Mouse (Mus musculus): ENCODE data around the gene Fkbp8. TPM values are rescaled to one million over a fixed set of nuclear protein-coding genes. Genes with fewer than 3 reads are reported as not detected.

Fkbp8 gene
- total RNA-seq (2023) = 100 to 1,000 TPM; 269 TPM

GRCm38 (mm10) chr8:70527512-70528181 lies at the start of gene Fkbp8, which contains the start of gene Kxd1:
TSS of gene Fkbp8 (plus strand) at chr8:70527724.
TSS of gene Kxd1 (minus strand) at chr8:70527956.

DNA sequence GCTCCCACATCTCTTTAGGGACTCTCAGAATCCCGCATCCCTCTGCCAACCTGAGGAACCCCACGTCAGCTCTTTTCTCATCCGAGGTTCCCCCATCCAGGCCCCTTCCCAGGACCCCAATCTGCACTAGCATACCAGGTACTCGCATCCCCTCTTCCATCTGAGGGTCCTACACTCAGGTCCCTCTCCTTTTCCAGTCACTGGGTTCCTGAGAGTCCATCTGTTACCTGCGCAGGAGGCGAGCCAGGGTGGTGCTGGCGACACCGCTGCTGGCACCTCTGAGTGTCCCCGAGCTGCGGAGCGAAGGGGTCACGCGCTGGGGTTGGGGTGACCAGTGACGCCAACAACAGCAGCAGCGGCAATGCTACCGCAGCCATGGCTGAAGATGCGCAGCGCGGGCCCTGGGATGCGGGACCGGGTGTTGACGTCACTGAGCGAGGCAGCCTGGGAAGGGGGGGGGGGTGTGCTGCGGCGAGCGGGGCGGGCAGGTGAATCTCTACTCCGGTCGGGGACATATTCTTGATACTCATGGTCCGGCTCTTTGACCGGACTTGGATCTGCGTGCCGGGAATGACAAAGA lies 40.5 kb upstream of the Fkbp8 start, which contains the start of gene Tmem59l:
Gene Tmem59l, minus strand, starts transcription at position 418 of the 580 bp plus-strand sequence.

GRCm38 (mm10) chr8:70492664-70493640 lies 34.6 kb upstream of the Fkbp8 start, which contains the start of gene Crlf1:
TSS of gene Crlf1 (plus strand) at chr8:70493158.

DNA sequence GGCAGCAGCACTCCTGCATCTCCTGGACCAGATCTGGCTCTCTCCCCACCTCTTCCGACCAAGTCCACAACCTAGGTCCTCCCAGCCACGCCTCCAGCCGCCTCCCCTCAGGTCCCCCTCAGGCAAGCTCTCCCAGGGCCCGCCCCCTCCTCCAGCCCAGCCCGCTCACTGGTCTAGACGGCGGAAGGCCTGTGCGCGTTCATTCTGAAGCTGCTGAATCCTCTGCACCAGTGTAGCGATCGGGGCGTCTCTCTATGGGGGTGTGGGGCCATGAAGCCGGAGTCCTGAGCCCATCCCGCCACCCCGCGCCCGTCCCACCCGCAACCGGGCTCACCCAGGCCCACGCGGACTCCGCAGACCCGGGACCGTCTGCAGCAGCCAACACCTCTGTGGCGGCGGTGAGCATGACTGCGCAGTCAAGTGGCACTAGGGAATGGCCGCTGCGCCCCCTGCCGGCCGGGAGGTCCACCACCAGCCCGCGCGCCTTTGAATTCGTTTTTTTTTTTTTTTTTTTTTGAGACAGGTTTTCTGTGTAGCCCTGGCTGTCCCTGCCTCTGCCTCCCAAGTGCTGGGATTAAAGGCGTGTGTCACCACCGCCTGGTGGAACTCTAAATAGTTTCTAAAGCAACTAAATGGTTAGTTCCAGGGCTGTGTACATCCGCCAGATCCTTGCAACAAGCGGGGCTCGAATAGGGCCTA lies 21.0 kb upstream of the Fkbp8 start, which contains the start of gene Rex1bd:
Gene Rex1bd, minus strand, starts transcription at position 425 of the 699 bp plus-strand sequence.

GRCm38 (mm10) chr8:70510228-70510915 lies 17.2 kb upstream of the Fkbp8 start, which contains the start of gene Uba52:
TSS of gene Uba52 (minus strand) at chr8:70510801.

GRCm38 (mm10) chr8:70539077-70539813 lies 11.7 kb downstream of the Fkbp8 start, which contains the start of gene Ell:
TSS of gene Ell (plus strand) at chr8:70539457.

Other genes with a start within 250 kb of the Fkbp8 start
- 10 to 100 TPM in 1 of 2 experiments, 1 to 10 TPM in 1; 9.6 to 13.6 TPM for gene Homer3, start 244.9 kb upstream of the Fkbp8 start, total RNA-seq (2023)
- 10 to 100 TPM; 57.6 to 88.0 TPM for gene Ddx49, start 225.2 kb upstream of the Fkbp8 start, total RNA-seq (2023)
- 100 to 1,000 TPM; 101 to 134 TPM for gene Cope, start 225.2 kb upstream of the Fkbp8 start, total RNA-seq (2023)
- not detected for gene Cers1, start 211.9 kb upstream of the Fkbp8 start, total RNA-seq (2023)
- gene Gdf1, start 197.9 kb upstream of the Fkbp8 start, total RNA-seq (2023) = not detected
- gene Upf1, start 174.4 kb upstream of the Fkbp8 start, total RNA-seq (2023) = 10 to 100 TPM; 71.0 to 78.4 TPM
- not detected for gene Comp, start 154.2 kb upstream of the Fkbp8 start, total RNA-seq (2023)
- 10 to 100 TPM; 22.2 to 22.4 TPM for gene Crtc1, start 88.1 kb upstream of the Fkbp8 start, total RNA-seq (2023)
- gene Klhl26, start 50.8 kb upstream of the Fkbp8 start, total RNA-seq (2023) = 10 to 100 TPM in 1 of 2 experiments, 1 to 10 TPM in 1; 8.7 to 11.8 TPM
- gene Tmem59l, start 40.4 kb upstream of the Fkbp8 start, total RNA-seq (2023) = not detected
- gene Crlf1, start 34.6 kb upstream of the Fkbp8 start, total RNA-seq (2023) = under 1 TPM in 1 of 2 experiments, not detected in 1; 0.44 TPM
- 10 to 100 TPM; 37.6 to 48.4 TPM for gene Rex1bd, start 21.0 kb upstream of the Fkbp8 start, total RNA-seq (2023)
- 1,000 to 10,000 TPM; 2,722 to 2,902 TPM for gene Uba52, start 16.9 kb upstream of the Fkbp8 start, total RNA-seq (2023)
- 10 to 100 TPM; 60.6 to 70.4 TPM for gene Kxd1, start 232 bp downstream of the Fkbp8 start, total RNA-seq (2023)
- gene Ell, start 11.7 kb downstream of the Fkbp8 start, total RNA-seq (2023) = 10 to 100 TPM; 28.8 to 33.6 TPM
- gene Isyna1, start 66.6 kb downstream of the Fkbp8 start, total RNA-seq (2023) = 10 to 100 TPM; 91.5 to 93.5 TPM
- 10 to 100 TPM; 41.8 to 66.9 TPM for gene Ssbp4, start 81.1 kb downstream of the Fkbp8 start, total RNA-seq (2023)
- gene Lrrc25, start 88.4 kb downstream of the Fkbp8 start, total RNA-seq (2023) = 1 to 10 TPM; 7.7 to 7.8 TPM
- gene Gdf15, start 104.7 kb downstream of the Fkbp8 start, total RNA-seq (2023) = not detected
- 10 to 100 TPM; 14.3 to 16.2 TPM for gene Pgpep1, start 132.7 kb downstream of the Fkbp8 start, total RNA-seq (2023)
- gene Lsm4, start 145.5 kb downstream of the Fkbp8 start, total RNA-seq (2023) = 100 to 1,000 TPM; 114 to 117 TPM
- 1,000 to 10,000 TPM; 1,149 to 1,767 TPM for gene Jund, start 171.2 kb downstream of the Fkbp8 start, total RNA-seq (2023)
- gene Iqcn, start 175.7 kb downstream of the Fkbp8 start, total RNA-seq (2023) = 10 to 100 TPM; 19.0 to 55.4 TPM
- not detected for gene Gm3336, start 190.8 kb downstream of the Fkbp8 start, total RNA-seq (2023)
- gene Pde4c, start 196.0 kb downstream of the Fkbp8 start, total RNA-seq (2023) = 1 to 10 TPM; 3.8 to 4.3 TPM
- gene Rab3a, start 227.0 kb downstream of the Fkbp8 start, total RNA-seq (2023) = 10 to 100 TPM; 11.7 to 14.5 TPM
- gene Mpv17l2, start 233.2 kb downstream of the Fkbp8 start, total RNA-seq (2023) = 10 to 100 TPM; 24.5 to 25.5 TPM
- gene Pik3r2, start 249.0 kb downstream of the Fkbp8 start, total RNA-seq (2023) = 10 to 100 TPM; 26.3 to 27.3 TPM

All from B cell, adult 67 days (primary cell).